Mouse (Mus musculus): ENCODE results near the gene Adamtsl1.

DNA sequence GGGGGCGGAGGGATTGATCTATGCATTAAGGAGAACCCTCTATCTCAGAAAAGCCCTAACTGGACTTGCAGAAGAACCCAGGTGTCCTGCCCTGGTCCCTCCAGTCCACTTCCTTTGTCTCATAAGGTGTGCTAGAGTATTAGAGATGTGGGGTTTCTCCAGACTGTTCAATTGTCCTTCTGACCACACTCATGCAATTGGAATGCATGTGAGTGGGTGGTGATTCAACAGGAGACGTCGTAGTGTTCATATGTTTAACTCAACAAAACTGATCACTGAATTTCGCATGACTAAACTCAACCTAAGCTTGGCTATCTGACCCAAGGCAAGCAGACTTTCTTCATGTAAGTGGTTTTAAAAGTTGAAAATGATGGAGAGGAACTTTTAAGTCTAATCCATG lies 443.3 kb downstream of the Adamtsl1 start:
- TF ChIP-seq CTCF (IDR thresholded peaks at IDR 0.05; ENCODE audit: low read depth) (no peak), EP300 (IDR thresholded peaks at IDR 0.05; ENCODE audit: low read depth) (no peak)
